Mouse (Mus musculus): ENCODE data around the gene Gm5868.
"Not testable (repeated sequence)": the region's sequence is repeated elsewhere in the genome, so short reads cannot be mapped to it uniquely, and the experiment has no call there.

Gene Gm5868

GRCm38 (mm10) chr5:72587192-72587681 lies at the start of gene Gm5868:
TSS of gene Gm5868 (minus strand) at chr5:72587551.
- no peak for DNase-seq (ENCODE audit: low read depth, low spot score)

DNA sequence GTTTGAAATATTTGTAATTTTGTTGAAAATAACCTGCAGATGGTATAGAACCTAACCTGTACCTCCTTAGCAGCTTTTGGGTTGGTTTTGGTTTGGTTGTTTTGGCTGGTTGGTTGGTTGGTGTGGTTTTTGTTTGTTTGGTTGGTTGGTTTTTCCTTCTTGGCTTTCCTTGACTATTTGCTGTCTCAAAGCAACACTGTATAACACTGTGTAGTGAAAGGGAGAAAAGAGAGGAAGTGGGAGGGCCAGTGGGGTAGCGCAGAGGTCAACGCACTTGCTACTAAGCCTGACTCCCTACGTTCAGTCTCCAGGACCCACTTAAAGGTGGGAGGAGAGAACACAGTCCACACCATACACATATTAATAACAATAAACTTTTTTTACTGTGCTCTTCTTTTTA lies 49.2 kb upstream of the Gm5868 start:
- no peak for DNase-seq (ENCODE audit: low read depth, low spot score)

DNA sequence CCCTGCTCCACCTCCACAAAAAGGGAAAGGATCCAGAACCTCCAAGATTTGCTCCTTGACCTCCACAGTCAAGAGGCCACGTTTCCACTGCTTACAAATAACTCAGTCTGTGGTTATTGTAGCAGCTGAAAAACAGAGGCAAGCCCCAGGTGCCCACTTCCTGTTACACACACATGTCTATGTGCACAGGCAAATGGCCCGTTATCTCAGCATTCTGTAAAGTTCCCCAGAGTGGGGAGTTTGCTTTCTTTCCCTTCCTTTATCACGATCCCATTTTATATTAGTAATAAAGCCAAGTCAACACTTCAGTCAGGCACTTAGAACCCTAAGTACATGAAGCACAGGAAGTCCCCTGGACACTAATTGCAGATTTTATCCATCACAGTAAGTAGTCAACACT lies 48.8 kb upstream of the Gm5868 start:
- no peak for DNase-seq (ENCODE audit: low read depth, low spot score)

GRCm38 (mm10) chr5:72634791-72635271 lies 47.5 kb upstream of the Gm5868 start:
- DNase-seq (ENCODE audit: low read depth, low spot score): no peak

DNA sequence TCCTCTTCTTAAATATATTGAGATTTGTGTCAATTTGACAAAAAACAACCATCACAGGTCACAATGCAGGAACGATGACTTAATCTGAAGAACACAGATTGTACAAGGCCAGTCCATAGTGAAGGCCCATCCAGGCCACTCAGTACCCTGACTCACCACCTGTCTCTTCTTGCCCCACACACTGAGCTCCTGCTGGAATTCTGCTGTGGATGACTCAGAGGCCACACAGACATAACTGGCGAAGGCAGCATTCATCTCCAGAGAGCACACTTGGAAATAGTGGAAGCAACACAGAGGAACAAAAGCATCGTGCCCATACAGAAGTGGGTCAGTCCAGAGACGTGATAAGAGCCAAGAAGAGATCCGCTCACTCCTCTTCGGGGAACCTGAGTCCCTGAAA lies 42.7 kb upstream of the Gm5868 start:
- no peak for DNase-seq (ENCODE audit: low read depth, low spot score)

DNA sequence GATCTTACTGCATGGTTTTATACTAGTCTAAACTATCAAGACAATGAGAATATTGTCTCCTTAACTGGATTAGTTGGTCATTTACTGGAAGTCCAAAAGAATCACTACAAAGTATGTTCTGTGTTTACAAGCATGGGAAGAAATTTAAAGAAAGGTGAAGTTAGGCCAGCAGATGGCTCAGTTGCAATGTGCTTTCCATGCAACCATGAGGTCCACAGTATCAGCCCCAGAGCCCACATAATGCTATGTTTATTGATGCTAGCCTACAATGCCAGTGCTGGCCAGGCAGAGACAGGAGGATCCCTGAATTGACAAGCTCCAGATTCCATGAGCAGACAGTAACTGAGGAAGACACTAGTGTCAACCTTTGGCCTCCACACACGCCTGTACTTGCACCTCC lies 33.7 kb upstream of the Gm5868 start:
- DNase-seq (ENCODE audit: low read depth, low spot score): no peak

DNA sequence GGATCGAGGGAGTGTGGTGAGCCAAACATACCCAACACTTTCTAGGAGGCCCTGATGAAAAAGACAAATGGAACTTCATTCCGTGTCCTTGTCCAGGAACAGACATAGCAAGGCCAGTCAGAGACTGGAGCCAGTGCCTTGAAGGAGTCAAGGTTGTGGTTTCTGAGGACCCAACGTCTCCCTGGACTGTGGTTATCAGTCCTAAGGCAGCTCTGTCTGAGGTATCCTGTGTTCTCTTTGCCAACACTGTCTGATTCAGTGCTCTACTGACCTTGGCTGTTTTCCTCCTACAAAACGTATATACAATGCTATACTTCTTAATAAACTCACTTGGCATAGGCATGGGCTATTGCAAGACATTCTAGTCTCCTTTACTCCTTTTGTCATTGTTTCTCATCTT lies 30.1 kb upstream of the Gm5868 start:
- no peak for DNase-seq (ENCODE audit: low read depth, low spot score)

GRCm38 (mm10) chr5:72603138-72603537 lies 15.8 kb upstream of the Gm5868 start:
- DNase-seq (ENCODE audit: low read depth, low spot score): no peak

DNA sequence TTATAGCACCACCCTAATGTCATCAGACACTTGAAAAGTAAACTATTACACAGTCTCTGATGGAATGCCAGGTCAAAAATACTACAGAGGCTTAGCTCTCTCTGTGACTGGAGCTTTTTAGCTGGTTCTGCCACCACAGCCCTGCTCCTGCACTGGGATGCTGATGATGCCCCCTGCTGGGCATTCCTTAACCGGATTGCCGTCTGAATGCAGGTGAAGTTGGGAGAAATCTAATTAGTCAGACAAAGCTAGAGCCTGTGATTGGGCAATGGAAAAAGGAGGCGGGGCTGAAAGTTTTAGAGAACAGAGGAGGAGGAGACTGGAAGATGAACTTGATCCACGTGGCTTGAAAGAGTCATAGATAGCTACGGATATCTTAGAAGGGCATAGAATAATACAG lies 13.7 kb upstream of the Gm5868 start:
- DNase-seq (ENCODE audit: low read depth, low spot score): peak; percentile 67

GRCm38 (mm10) chr5:72586667-72587191 lies 622 bp downstream of the Gm5868 start:
- DNase-seq (ENCODE audit: low read depth, low spot score): not testable (repeated sequence)

- not testable (repeated sequence) for DNase-seq (ENCODE audit: low read depth, low spot score)
These were observed 1.2 kb downstream of the Gm5868 start for GRCm38 (mm10) chr5:72586122-72586521.

DNA sequence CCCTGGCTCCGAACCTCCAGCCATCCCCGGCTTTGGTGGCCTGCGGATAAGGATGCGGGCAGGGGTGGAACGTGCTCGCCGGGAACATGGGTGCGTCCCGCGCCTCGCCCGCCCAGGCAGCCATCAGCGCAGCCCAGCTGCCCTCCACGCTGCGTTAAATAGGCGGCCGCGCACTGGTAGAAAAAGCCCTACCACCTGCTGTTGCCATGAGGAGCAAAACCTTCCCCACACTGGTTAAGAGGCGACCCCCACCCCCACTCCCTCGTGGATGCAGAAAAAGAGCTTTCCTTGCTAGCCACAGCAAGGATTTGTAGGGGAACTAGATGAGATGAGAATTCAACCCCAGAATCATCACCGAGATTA lies 6.4 kb downstream of the Gm5868 start, which contains the start of gene Zar1:
Gene Zar1 (minus strand): TSS at position 285 of the 363 bp plus-strand sequence.
- DNase-seq (ENCODE audit: low read depth, low spot score): not testable (repeated sequence)

GRCm38 (mm10) chr5:72580088-72580969 lies 7.0 kb downstream of the Gm5868 start:
- DNase-seq (ENCODE audit: low read depth, low spot score): not testable (repeated sequence)

DNA sequence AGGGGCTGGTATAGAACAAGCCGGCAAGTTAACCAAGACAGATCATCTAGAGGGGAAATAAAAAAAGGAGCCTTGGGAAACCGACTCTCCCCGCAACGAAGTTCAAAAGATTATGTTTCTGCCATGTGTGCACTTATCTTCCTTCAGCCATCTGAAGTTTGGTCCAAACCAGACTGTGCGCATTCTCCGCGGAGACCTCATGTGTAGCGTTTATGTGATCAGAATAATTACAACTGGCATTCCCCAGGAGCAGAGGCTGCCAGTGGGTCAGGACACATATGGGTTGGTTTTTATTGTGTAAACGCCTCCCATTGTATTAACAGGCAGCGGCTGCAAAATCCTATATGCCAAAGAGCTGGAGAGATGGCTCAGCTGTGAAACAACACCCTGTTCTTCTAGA lies 7.8 kb downstream of the Gm5868 start:
- DNase-seq (ENCODE audit: low read depth, low spot score): not testable (repeated sequence)

DNA sequence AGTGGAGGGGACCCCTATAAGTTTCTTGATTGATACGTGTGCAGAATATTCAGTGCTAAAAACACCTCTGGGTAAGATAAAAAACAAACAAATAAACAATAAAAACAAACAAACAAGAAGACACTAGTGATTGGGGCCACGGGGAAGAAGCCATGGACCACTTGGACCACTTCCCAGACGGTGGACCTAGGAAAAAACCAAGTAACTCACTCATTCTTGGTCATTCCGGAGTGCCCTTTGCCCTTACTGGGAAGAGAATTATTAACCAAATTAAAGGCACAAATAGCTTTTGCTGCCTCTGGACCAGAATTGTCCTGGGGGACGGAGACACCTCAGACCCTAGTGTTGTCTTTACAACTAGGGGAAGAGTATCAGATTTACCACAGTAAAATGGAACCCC lies 21.7 kb downstream of the Gm5868 start:
- DNase-seq (ENCODE audit: low read depth, low spot score): no peak

DNA sequence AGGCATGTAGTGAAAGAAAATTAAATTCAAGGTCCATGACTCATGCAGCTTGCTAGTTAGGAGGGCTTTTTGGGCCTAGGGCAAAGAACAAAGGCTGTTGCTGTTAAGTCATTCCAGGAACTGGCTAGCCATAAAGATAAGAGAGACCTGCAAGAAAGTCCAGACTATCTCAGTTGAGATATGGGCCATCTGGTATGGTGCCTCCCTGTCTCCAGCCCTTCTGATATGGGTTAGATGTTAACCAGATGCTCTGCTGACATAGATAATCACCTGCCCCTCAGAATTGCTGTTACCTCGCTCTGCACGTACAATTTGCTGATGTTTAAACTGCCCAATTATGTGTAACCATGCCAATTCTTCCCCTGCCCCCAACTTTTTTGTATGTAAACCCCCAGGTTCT lies 24.2 kb downstream of the Gm5868 start:
- DNase-seq (ENCODE audit: low read depth, low spot score): not testable (repeated sequence)

GRCm38 (mm10) chr5:72560976-72561628 lies 26.2 kb downstream of the Gm5868 start:
- DNase-seq (ENCODE audit: low read depth, low spot score): no peak

GRCm38 (mm10) chr5:72559544-72560049 lies 27.8 kb downstream of the Gm5868 start, which contains the start of gene Nfxl1:
TSS of gene Nfxl1 (minus strand) at chr5:72559684.
- peak; percentile 100 for DNase-seq (ENCODE audit: low read depth, low spot score)

GRCm38 (mm10) chr5:72558716-72559526 lies 28.4 kb downstream of the Gm5868 start:
- no peak for DNase-seq (ENCODE audit: low read depth, low spot score)

GRCm38 (mm10) chr5:72556245-72556644 lies 31.1 kb downstream of the Gm5868 start:
- no peak for DNase-seq (ENCODE audit: low read depth, low spot score)

DNA sequence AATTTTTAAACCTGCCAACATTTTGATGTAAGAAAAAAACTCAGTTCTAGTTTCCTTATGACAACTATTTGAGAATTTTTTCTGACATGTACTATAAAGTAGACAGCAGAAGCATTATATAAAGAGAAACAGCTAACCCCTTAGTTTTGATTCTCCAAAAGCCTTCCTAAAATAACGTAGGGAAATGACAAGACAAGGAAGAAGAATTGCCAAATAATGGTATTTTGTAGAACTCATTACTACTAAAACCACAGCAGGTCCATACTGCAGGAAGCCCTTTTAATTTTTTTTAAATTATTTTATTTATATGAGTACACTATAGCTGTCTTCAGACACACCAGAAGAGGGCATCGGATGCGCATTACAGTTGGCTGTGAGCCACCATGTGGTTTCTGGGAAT lies 36.1 kb downstream of the Gm5868 start:
- no peak for DNase-seq (ENCODE audit: low read depth, low spot score)

Data from forelimb bud, embryonic 11.5 days (tissue).